Mouse (Mus musculus): ENCODE results near the gene Tnni3. TPM values are rescaled to one million over a fixed set of nuclear protein-coding genes. Genes with fewer than 3 reads are reported as not detected.

Tnni3 gene
- polyA plus RNA-seq, 1 experiment, result not detected

- Histone ChIP-seq H3K27ac (ENCODE audit: insufficient read depth, low read depth, low read length) (no peak overlapping the region), H3K4me1 (ENCODE audit: control insufficient read depth, insufficient read depth, low read length) (peaks cover 12% of the 10 kb centered on the region), H3K4me3 (ENCODE audit: insufficient read depth, low read depth, low read length) (no peak overlapping the region)
- 79% methylated on average over 13 of the region's 13 CpGs for WGBS
- TF ChIP-seq POLR2A (IDR thresholded peaks at IDR 0.05; ENCODE audit: insufficient read depth, low read depth, low read length) (no peak), CTCF (IDR thresholded peaks at IDR 0.05; ENCODE audit: insufficient read depth, low read depth, low read length) (no peak)
Measured at GRCm38 (mm10) chr7:4492284-4493224, 31.5 kb downstream of the Tnni3 start.

- no peak overlapping the region for H3K4me3 ChIP-seq (ENCODE audit: insufficient read depth, low read depth, low read length)
- TF ChIP-seq CTCF (IDR thresholded peaks at IDR 0.05; ENCODE audit: insufficient read depth, low read depth, low read length) (no peak), POLR2A (IDR thresholded peaks at IDR 0.05; ENCODE audit: insufficient read depth, low read depth, low read length) (no peak)
- WGBS, result 74% methylated on average over 6 of the region's 6 CpGs
- no peak overlapping the region for H3K27ac ChIP-seq (ENCODE audit: insufficient read depth, low read depth, low read length)
- peaks cover 7% of the 10 kb centered on the region; the same call in 1 of the 2 replicates for H3K4me1 ChIP-seq (ENCODE audit: control insufficient read depth, insufficient read depth, low read length)
Measured at GRCm38 (mm10) chr7:4491308-4491707, 32.7 kb downstream of the Tnni3 start.

GRCm38 (mm10) chr7:4482281-4482680 lies 41.7 kb downstream of the Tnni3 start:
- TF ChIP-seq POLR2A (IDR thresholded peaks at IDR 0.05; ENCODE audit: insufficient read depth, low read depth, low read length) (no peak), CTCF (IDR thresholded peaks at IDR 0.05; ENCODE audit: insufficient read depth, low read depth, low read length) (no peak)
- Histone ChIP-seq H3K27ac (ENCODE audit: insufficient read depth, low read depth, low read length) (no peak overlapping the region), H3K4me3 (ENCODE audit: insufficient read depth, low read depth, low read length) (no peak overlapping the region), H3K4me1 (ENCODE audit: control insufficient read depth, insufficient read depth, low read length) (peaks cover 16% of the 10 kb centered on the region)
- WGBS, result 90% methylated on average over 12 of the region's 12 CpGs

GRCm38 (mm10) chr7:4479674-4480073 lies 44.4 kb downstream of the Tnni3 start:
- WGBS, result 36% methylated on average over 6 of the region's 6 CpGs
- Histone ChIP-seq H3K4me3 (ENCODE audit: insufficient read depth, low read depth, low read length) (no peak overlapping the region), H3K4me1 (ENCODE audit: control insufficient read depth, insufficient read depth, low read length) (peaks cover 19% of the 10 kb centered on the region), H3K27ac (ENCODE audit: insufficient read depth, low read depth, low read length) (no peak overlapping the region)
- no peak for TF ChIP-seq CTCF (IDR thresholded peaks at IDR 0.05; ENCODE audit: insufficient read depth, low read depth, low read length)
- no peak for TF ChIP-seq POLR2A (IDR thresholded peaks at IDR 0.05; ENCODE audit: insufficient read depth, low read depth, low read length)

GRCm38 (mm10) chr7:4478796-4479291 lies 45.2 kb downstream of the Tnni3 start:
- 13% methylated on average over 16 of the region's 16 CpGs for WGBS

GRCm38 (mm10) chr7:4478021-4478795 lies 45.8 kb downstream of the Tnni3 start:
- no peak for TF ChIP-seq POLR2A (IDR thresholded peaks at IDR 0.05; ENCODE audit: insufficient read depth, low read depth, low read length)
- TF ChIP-seq CTCF (IDR thresholded peaks at IDR 0.05; ENCODE audit: insufficient read depth, low read depth, low read length), result no peak
- Histone ChIP-seq H3K4me3 (ENCODE audit: insufficient read depth, low read depth, low read length) (peak overlapping the region; percentile 33), H3K4me1 (ENCODE audit: control insufficient read depth, insufficient read depth, low read length) (peaks cover 19% of the 10 kb centered on the region), H3K27ac (ENCODE audit: insufficient read depth, low read depth, low read length) (no peak overlapping the region)
- WGBS, result 4% methylated on average over 39 of the region's 39 CpGs

More at GRCm38 (mm10) chr7:4478796-4479291, 45.2 kb downstream of the Tnni3 start:
- no peak for TF ChIP-seq POLR2A (IDR thresholded peaks at IDR 0.05; ENCODE audit: insufficient read depth, low read depth, low read length)
- no peak for TF ChIP-seq CTCF (IDR thresholded peaks at IDR 0.05; ENCODE audit: insufficient read depth, low read depth, low read length)
- H3K27ac ChIP-seq (ENCODE audit: insufficient read depth, low read depth, low read length), result no peak overlapping the region
- peak overlapping the region; percentile 33 for H3K4me3 ChIP-seq (ENCODE audit: insufficient read depth, low read depth, low read length)
- peaks cover 19% of the 10 kb centered on the region for H3K4me1 ChIP-seq (ENCODE audit: control insufficient read depth, insufficient read depth, low read length)

GRCm38 (mm10) chr7:4473940-4474339 lies 50.1 kb downstream of the Tnni3 start:
- 18% methylated on average over 19 of the region's 19 CpGs for WGBS
- TF ChIP-seq CTCF (IDR thresholded peaks at IDR 0.05; ENCODE audit: insufficient read depth, low read depth, low read length) (no peak), POLR2A (IDR thresholded peaks at IDR 0.05; ENCODE audit: insufficient read depth, low read depth, low read length) (no peak)
- H3K4me3 ChIP-seq (ENCODE audit: insufficient read depth, low read depth, low read length), result no peak overlapping the region
- no peak overlapping the region for H3K27ac ChIP-seq (ENCODE audit: insufficient read depth, low read depth, low read length)
- H3K4me1 ChIP-seq (ENCODE audit: control insufficient read depth, insufficient read depth, low read length), result peaks cover 26% of the 10 kb centered on the region

GRCm38 (mm10) chr7:4471179-4471555 lies 52.9 kb downstream of the Tnni3 start:
- WGBS, result 5% methylated on average over 24 of the region's 24 CpGs
- peak overlapping the region; percentile 50 for H3K4me3 ChIP-seq (ENCODE audit: insufficient read depth, low read depth, low read length)
- TF ChIP-seq POLR2A (IDR thresholded peaks at IDR 0.05; ENCODE audit: insufficient read depth, low read depth, low read length) (no peak), CTCF (IDR thresholded peaks at IDR 0.05; ENCODE audit: insufficient read depth, low read depth, low read length) (peak; percentile 80)
- no peak overlapping the region for H3K27ac ChIP-seq (ENCODE audit: insufficient read depth, low read depth, low read length)
- peaks cover 14% of the 10 kb centered on the region for H3K4me1 ChIP-seq (ENCODE audit: control insufficient read depth, insufficient read depth, low read length)

All from olfactory bulb, adult 2 months (tissue).